Mouse (Mus musculus) lung, postnatal 25 days (tissue): ENCODE data around the gene Gm5767.

ENCODE experiments used
- DNase-seq: peaks from one replicate; pipeline ENCODE4 v3.0.0; 2022; ENCODE audit warnings: low spot score

The Gm5767 gene

GRCm38 (mm10) chr16:8670041-8671035, 10.2 kb upstream of the Gm5767 start:
- no peak for DNase-seq

- peak; percentile 96 for DNase-seq
Measured at GRCm38 (mm10) chr16:8671551-8672349, 8.8 kb upstream of the Gm5767 start, which contains the start of gene Carhsp1. Gene Carhsp1, minus strand, starts transcription at chr16:8672155.

GRCm38 (mm10) chr16:8672350-8672687, 8.3 kb upstream of the Gm5767 start:
- no peak for DNase-seq

- DNase-seq, result no peak
Measured at GRCm38 (mm10) chr16:8672811-8673210, 7.8 kb upstream of the Gm5767 start.

- DNase-seq, result no peak
Measured at GRCm38 (mm10) chr16:8673343-8673742, 7.2 kb upstream of the Gm5767 start.

GRCm38 (mm10) chr16:8674165-8674564, 6.4 kb upstream of the Gm5767 start:
- peak; percentile 73 for DNase-seq

GRCm38 (mm10) chr16:8675559-8675958, 5.0 kb upstream of the Gm5767 start:
- no peak for DNase-seq

GRCm38 (mm10) chr16:8676228-8676627, 4.3 kb upstream of the Gm5767 start:
- no peak for DNase-seq

- DNase-seq, result no peak
Measured at GRCm38 (mm10) chr16:8676800-8677199, 3.8 kb upstream of the Gm5767 start.

- DNase-seq, result no peak
Measured at GRCm38 (mm10) chr16:8678035-8678434, 2.5 kb upstream of the Gm5767 start.

- no peak for DNase-seq
Measured at GRCm38 (mm10) chr16:8678676-8679075, 1.9 kb upstream of the Gm5767 start.

GRCm38 (mm10) chr16:8679780-8680179, 790 bp upstream of the Gm5767 start:
- DNase-seq, result no peak

- DNase-seq, result no peak
Measured at GRCm38 (mm10) chr16:8685087-8685486, 4.5 kb downstream of the Gm5767 start.

- DNase-seq, result peak; percentile 79
Measured at GRCm38 (mm10) chr16:8686121-8686870, 5.7 kb downstream of the Gm5767 start.

GRCm38 (mm10) chr16:8686871-8687535, 6.4 kb downstream of the Gm5767 start:
- no peak for DNase-seq

- DNase-seq, result no peak
Measured at GRCm38 (mm10) chr16:8687559-8688112, 7.1 kb downstream of the Gm5767 start.

GRCm38 (mm10) chr16:8689979-8690656, 9.5 kb downstream of the Gm5767 start:
- DNase-seq, result no peak

GRCm38 (mm10) chr16:8691206-8691605, 10.6 kb downstream of the Gm5767 start:
- no peak for DNase-seq

- no peak for DNase-seq
Measured at GRCm38 (mm10) chr16:8699556-8699955, 19.0 kb downstream of the Gm5767 start.

- DNase-seq, result no peak
Measured at GRCm38 (mm10) chr16:8700586-8700985, 20.0 kb downstream of the Gm5767 start.

- no peak for DNase-seq
Measured at GRCm38 (mm10) chr16:8711998-8712397, 31.4 kb downstream of the Gm5767 start.
